Comparison of ENCODE assay signal across 25 mouse cellular contexts in the genomic region with DNA sequence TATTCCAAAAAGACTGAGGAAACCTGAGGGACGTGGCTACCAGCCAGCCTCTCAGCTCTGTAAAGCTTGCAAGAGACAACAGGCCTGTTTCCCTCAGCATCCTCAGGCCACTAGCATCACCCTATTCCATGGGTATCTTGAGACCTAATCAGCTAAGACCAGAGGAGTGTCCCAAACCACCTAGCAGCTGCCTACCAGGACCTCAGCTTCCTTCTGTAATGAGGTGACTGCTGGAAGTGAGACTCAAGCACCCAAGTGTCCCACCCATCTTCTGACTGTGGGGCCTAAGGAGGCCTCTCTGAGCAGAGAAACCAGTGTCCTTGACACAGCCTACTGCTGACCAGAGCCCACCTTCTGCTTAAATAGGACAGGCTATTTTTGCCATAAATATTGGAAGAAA. TPM values are rescaled to one million over a fixed set of nuclear protein-coding genes. Genes with fewer than 3 reads are reported as not detected.
A peak's percentile ranks its signal among the peaks of the same experiment; 100 is the strongest.
DNase-seq lines count a peak whose midpoint lies in the region; ATAC-seq and TF ChIP-seq lines count a peak whose summit lies in the region.
"Had no signal": no experiment of that assay in that cellular context is flagged by ENCODE, and none has a peak within 500 bp of the region (broad histone marks: within the 10 kb centered on the region; RNA-seq: fewer than 3 reads in every experiment).

No protein-coding gene starts in this region.

- 67% methylated on average over 1 of the region's 1 CpGs for WGBS in liver, embryonic 11.5 days
- 88% methylated on average over 1 of the region's 1 CpGs for WGBS in liver, embryonic 15.5 days (ENCODE audit: insufficient replicate concordance)
- 97% methylated on average over 1 of the region's 1 CpGs for WGBS in thymus, adult 2 months
- 87% methylated on average over 1 of the region's 1 CpGs for WGBS in heart, adult 2 months

- H3K9ac ChIP-seq in liver, embryonic 11.5 days (ENCODE audit: low read depth, low read length) = 0 out of 2 replicates have a peak overlapping the region, but pooled peaks have one; percentile 39
- peak overlapping the region; percentile 9; the same call in 1 of the 2 replicates for H3K9ac ChIP-seq in liver, embryonic 15.5 days
- H3K9ac ChIP-seq in heart, adult 2 months (ENCODE audit: low read depth, low read length) = no peak overlapping the region
- H3K9ac ChIP-seq: embryonic facial prominence, embryonic 15.5 days; forebrain, embryonic 13.5 days; heart, embryonic 13.5 days had no signal

- intact Hi-C loops in heart, adult 2 months (cut with DNase I) = no loop called here

- no peaks in the 10 kb centered on the region for H3K9me3 ChIP-seq in erythroblast, embryonic 14.5 days (ENCODE audit: control insufficient read depth, low read length)
- no peaks in the 10 kb centered on the region for H3K9me3 ChIP-seq in liver, embryonic 11.5 days (ENCODE audit: control insufficient read depth, low read length)
- H3K9me3 ChIP-seq in liver, embryonic 15.5 days (replicated peaks) = no peaks in the 10 kb centered on the region
- H3K9me3 ChIP-seq: embryonic facial prominence, embryonic 15.5 days; forebrain, embryonic 13.5 days; G1E; heart, embryonic 13.5 days had no signal

- no peak for DNase-seq in liver, embryonic 11.5 days (ENCODE audit: low spot score)
- no peak for DNase-seq in thymus, adult 2 months
- no peak for DNase-seq in kidney, postnatal 14 days
- DNase-seq in heart, adult 2 months = no peak
- DNase-seq: adrenal gland, adult 8-10 months; adrenal gland, postnatal 36 days; B cell, adult 2 months; cerebellum, adult 11 months; cerebellum, adult 8-10 months; cerebellum, postnatal 14 days; embryo, embryonic 11 days; heart, postnatal 36 days had no signal

- peaks cover 93% of the 10 kb centered on the region for H3K4me1 ChIP-seq in erythroblast, embryonic 14.5 days (ENCODE audit: control insufficient read depth)
- peaks cover 40% of the 10 kb centered on the region for H3K4me1 ChIP-seq in liver, embryonic 11.5 days (replicated peaks; ENCODE audit: control insufficient read depth, insufficient read depth, low read length)
- peaks cover 66% of the 10 kb centered on the region for H3K4me1 ChIP-seq in liver, embryonic 15.5 days (replicated peaks)
- peaks cover 6% of the 10 kb centered on the region; the same call in 1 of the 2 replicates for H3K4me1 ChIP-seq in thymus, adult 2 months (replicated peaks; ENCODE audit: control insufficient read depth, insufficient read depth, low read length)
- H3K4me1 ChIP-seq in heart, adult 2 months (ENCODE audit: control insufficient read depth, insufficient read depth, low read length) = peaks cover 15% of the 10 kb centered on the region
- H3K4me1 ChIP-seq: forebrain, embryonic 13.5 days had no signal

- H3K27me3 ChIP-seq in erythroblast, embryonic 14.5 days (ENCODE audit: control insufficient read depth) = no peaks in the 10 kb centered on the region
- H3K27me3 ChIP-seq in liver, embryonic 11.5 days (replicated peaks; ENCODE audit: control insufficient read depth, insufficient read depth, low read length) = no peaks in the 10 kb centered on the region
- no peaks in the 10 kb centered on the region for H3K27me3 ChIP-seq in liver, embryonic 15.5 days
- no peaks in the 10 kb centered on the region for H3K27me3 ChIP-seq in thymus, adult 2 months (ENCODE audit: control insufficient read depth, insufficient read depth, low read length)
- H3K27me3 ChIP-seq in heart, adult 2 months (ENCODE audit: control insufficient read depth, insufficient read depth, low read length) = no peaks in the 10 kb centered on the region
- H3K27me3 ChIP-seq: embryonic facial prominence, embryonic 15.5 days; forebrain, embryonic 13.5 days; heart, embryonic 13.5 days had no signal

- no peak for TF ChIP-seq POLR2A in thymus, adult 2 months (IDR thresholded peaks at IDR 0.05; ENCODE audit: control insufficient read depth, extremely low read depth, insufficient read depth, low read length, poor library complexity)
- no peak for TF ChIP-seq POLR2A in heart, adult 2 months (IDR thresholded peaks at IDR 0.05; ENCODE audit: insufficient read depth, low read depth, low read length)

- H3K79me2 ChIP-seq in heart, adult 2 months (replicated peaks; ENCODE audit: control insufficient read depth, insufficient read depth, low read length) = no peaks in the 10 kb centered on the region

- H3K27ac ChIP-seq in liver, embryonic 11.5 days (ENCODE audit: low read depth, low read length) = no peak overlapping the region
- H3K27ac ChIP-seq in liver, embryonic 15.5 days (replicated peaks) = peak overlapping the region; percentile 100
- H3K27ac ChIP-seq in thymus, adult 2 months (ENCODE audit: control insufficient read depth, insufficient read depth, low read length) = no peak overlapping the region
- H3K27ac ChIP-seq in heart, adult 2 months = no peak overlapping the region
- H3K27ac ChIP-seq: embryonic facial prominence, embryonic 15.5 days; forebrain, embryonic 13.5 days; heart, embryonic 13.5 days had no signal

- ATAC-seq in erythroblast, adult 5-6 weeks (replicated peaks; ENCODE audit: low FRiP score, poor library complexity, severe bottlenecking) = no peak
- no peak for ATAC-seq in liver, embryonic 11.5 days (replicated peaks; ENCODE audit: low FRiP score)
- no peak for ATAC-seq in liver, embryonic 15.5 days (ENCODE audit: insufficient read depth)
- ATAC-seq: CD4-positive, CD25-positive, alpha-beta regulatory T cell, adult 4 months; forebrain, embryonic 13.5 days; hindbrain, embryonic 16.5 days; inflammation-experienced regulatory T-cells, adult 6 months had no signal

- peak overlapping the region; percentile 42 for H3K4me3 ChIP-seq in erythroblast, embryonic 14.5 days (replicated peaks)
- no peak overlapping the region for H3K4me3 ChIP-seq in liver, embryonic 11.5 days (ENCODE audit: low read depth, low read length)
- H3K4me3 ChIP-seq in liver, embryonic 15.5 days (replicated peaks) = no peak overlapping the region
- H3K4me3 ChIP-seq in thymus, adult 2 months (ENCODE audit: control insufficient read depth, insufficient read depth, low read length) = no peak overlapping the region
- H3K4me3 ChIP-seq in heart, adult 2 months = no peak overlapping the region
- H3K4me3 ChIP-seq: embryonic facial prominence, embryonic 15.5 days; forebrain, embryonic 13.5 days; heart, embryonic 13.5 days had no signal

- TF ChIP-seq EP300 in heart, adult 2 months (IDR thresholded peaks at IDR 0.05; ENCODE audit: insufficient read depth, low read depth, low read length) = no peak

- peaks cover 76% of the 10 kb centered on the region for H3K36me3 ChIP-seq in erythroblast, embryonic 14.5 days (ENCODE audit: control insufficient read depth)
- H3K36me3 ChIP-seq in liver, embryonic 11.5 days (ENCODE audit: control insufficient read depth, insufficient read depth, low read length) = peaks cover 2% of the 10 kb centered on the region
- peaks cover 23% of the 10 kb centered on the region; the same call in 1 of the 2 replicates for H3K36me3 ChIP-seq in liver, embryonic 15.5 days (replicated peaks)
- H3K36me3 ChIP-seq in thymus, adult 2 months (ENCODE audit: control insufficient read depth, insufficient read depth, low read length) = peaks cover 4% of the 10 kb centered on the region; the same call in 1 of the 2 replicates
- H3K36me3 ChIP-seq in heart, adult 2 months (ENCODE audit: control insufficient read depth, insufficient read depth, low read length) = peaks cover 6% of the 10 kb centered on the region

- H3K4me2 ChIP-seq in liver, embryonic 11.5 days = no peak overlapping the region
- H3K4me2 ChIP-seq in liver, embryonic 15.5 days = peak overlapping the region; percentile 27
- H3K4me2 ChIP-seq: embryonic facial prominence, embryonic 15.5 days; forebrain, embryonic 13.5 days; heart, embryonic 13.5 days had no signal

- TF ChIP-seq CTCF in thymus, adult 2 months (IDR thresholded peaks at IDR 0.05; ENCODE audit: borderline replicate concordance, control insufficient read depth, extremely low read depth, insufficient read depth, low read length, poor library complexity) = no peak
- no peak for TF ChIP-seq CTCF in heart, adult 2 months (IDR thresholded peaks at IDR 0.05)

RNA-seq across cellular contexts. Expression of a gene that starts 3.3 kb away (rescaled TPM):
- 0.02 TPM in 1 of 2 replicates, not detected in the other for polyA plus RNA-seq in erythroblast, embryonic 14.5 days (2012)
- total RNA-seq in erythroblast, adult 5-6 weeks (2015; ENCODE audit: low replicate concordance) = 0.42 TPM in 1 of 2 replicates, not detected in the other
- total RNA-seq in erythroblast, adult 5-6 weeks (2017; ENCODE audit: low replicate concordance) = 0.56 TPM in 1 of 2 replicates, not detected in the other
- polyA plus RNA-seq in liver, embryonic 11.5 days (2014; fragmentation: Nextera tagmentation; extraction: Ambion mirVana) = not detected in 2 replicates
- polyA plus RNA-seq in liver, embryonic 15.5 days (2015; fragmentation: Nextera tagmentation; extraction: Ambion mirVana) = 0.06 TPM in 1 of 2 replicates, not detected in the other
- polyA plus RNA-seq in thymus, adult 2 months (2012; rRNA removed) = 6.0 and 7.0 TPM in 2 replicates
- 10 to 100 TPM; 33.7 to 39.4 TPM for total RNA-seq in heart, adult 2 months (2021)
- polyA plus RNA-seq in heart, adult 2 months (2012; rRNA removed) = 39.0 and 39.1 TPM in 2 replicates
- total RNA-seq: common myeloid progenitor, adult 5-6 weeks had no signal
- polyA plus RNA-seq: CD4-positive, CD25-positive, alpha-beta regulatory T cell, adult 4 months; embryonic facial prominence, embryonic 11.5 days; forebrain, embryonic 13.5 days; G1E; hindbrain, embryonic 11.5 days had no signal

RNA-seq across cellular contexts. Expression of a gene that starts 23.6 kb away (rescaled TPM):
- 595 and 629 TPM in 2 replicates for polyA plus RNA-seq in erythroblast, embryonic 14.5 days (2012)
- 1,034 and 1,242 TPM in 2 replicates for total RNA-seq in erythroblast, adult 5-6 weeks (2015; ENCODE audit: low replicate concordance)
- 1,143 and 1,228 TPM in 2 replicates for total RNA-seq in erythroblast, adult 5-6 weeks (2017; ENCODE audit: low replicate concordance)
- polyA plus RNA-seq in liver, embryonic 11.5 days (2014; fragmentation: Nextera tagmentation; extraction: Ambion mirVana) = 487 and 491 TPM in 2 replicates
- polyA plus RNA-seq in liver, embryonic 15.5 days (2015; fragmentation: Nextera tagmentation; extraction: Ambion mirVana) = 734 and 787 TPM in 2 replicates
- polyA plus RNA-seq in thymus, adult 2 months (2012; rRNA removed) = 1,120 and 1,396 TPM in 2 replicates
- total RNA-seq in heart, adult 2 months (2021) = 100 to 1,000 TPM; 245 to 496 TPM
- polyA plus RNA-seq in heart, adult 2 months (2012; rRNA removed) = 109 and 193 TPM in 2 replicates

RNA-seq across cellular contexts. Expression of a gene that starts 45.3 kb away (rescaled TPM):
- not detected in 2 replicates for polyA plus RNA-seq in erythroblast, embryonic 14.5 days (2012)
- 1.5 TPM in 1 of 2 replicates, not detected in the other for total RNA-seq in erythroblast, adult 5-6 weeks (2015; ENCODE audit: low replicate concordance)
- total RNA-seq in erythroblast, adult 5-6 weeks (2017; ENCODE audit: low replicate concordance) = 2.6 and 9.2 TPM in 2 replicates
- polyA plus RNA-seq in liver, embryonic 11.5 days (2014; fragmentation: Nextera tagmentation; extraction: Ambion mirVana) = 1.2 and 1.6 TPM in 2 replicates
- 2.9 and 3.8 TPM in 2 replicates for polyA plus RNA-seq in liver, embryonic 15.5 days (2015; fragmentation: Nextera tagmentation; extraction: Ambion mirVana)
- polyA plus RNA-seq in thymus, adult 2 months (2012; rRNA removed) = 2.2 and 3.0 TPM in 2 replicates
- not detected for total RNA-seq in heart, adult 2 months (2021)
- polyA plus RNA-seq in heart, adult 2 months (2012; rRNA removed) = 0.32 and 1.2 TPM in 2 replicates
- total RNA-seq: heart, postnatal 36 days had no signal
- polyA plus RNA-seq: G1E had no signal
